Mouse (Mus musculus): Measurements from ENCODE around the gene Zfp462. TPM values are rescaled to one million over a fixed set of nuclear protein-coding genes. Genes with fewer than 3 reads are reported as not detected.

The Zfp462 gene
- polyA plus RNA-seq, 1 experiment from 2014 or later, result 2.0 TPM

DNA sequence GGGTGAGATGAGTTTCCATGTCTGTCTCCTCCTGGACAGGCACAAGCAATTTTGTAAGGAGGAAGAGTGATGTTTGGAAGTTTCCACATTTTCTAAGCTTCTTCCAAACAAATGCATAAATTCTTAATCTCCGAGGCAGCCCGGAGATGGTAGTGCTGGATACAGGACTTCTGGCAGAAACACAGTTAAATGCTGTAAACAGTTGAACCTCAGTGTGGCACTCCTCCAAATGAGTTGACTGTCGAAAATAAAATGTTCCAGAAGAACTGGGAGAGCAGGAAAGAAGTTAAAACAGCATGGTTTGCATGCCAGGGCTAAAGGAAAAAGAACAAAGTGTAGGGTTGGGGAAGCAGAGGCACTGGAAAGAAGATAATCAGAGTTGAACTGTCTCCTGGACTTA is 9.6 kb downstream of the Zfp462 start:
- Histone ChIP-seq H3K36me3 (no peaks in the 10 kb centered on the region), H3K4me3 (no peak overlapping the region), H3K27ac (no peak overlapping the region; the same call in 1 of the 2 replicates), H3K27me3 (no peaks in the 10 kb centered on the region), H3K9ac (no peak overlapping the region), H3K4me1 (replicated peaks) (peaks cover 15% of the 10 kb centered on the region), H3K4me2 (no peak overlapping the region), H3K9me3 (replicated peaks) (no peaks in the 10 kb centered on the region)
- ATAC-seq (replicated peaks; ENCODE audit: insufficient number of reproducible peaks, insufficient read depth, low FRiP score, low read depth), result no peak
- WGBS, result 49% methylated on average over 3 of the region's 3 CpGs

DNA sequence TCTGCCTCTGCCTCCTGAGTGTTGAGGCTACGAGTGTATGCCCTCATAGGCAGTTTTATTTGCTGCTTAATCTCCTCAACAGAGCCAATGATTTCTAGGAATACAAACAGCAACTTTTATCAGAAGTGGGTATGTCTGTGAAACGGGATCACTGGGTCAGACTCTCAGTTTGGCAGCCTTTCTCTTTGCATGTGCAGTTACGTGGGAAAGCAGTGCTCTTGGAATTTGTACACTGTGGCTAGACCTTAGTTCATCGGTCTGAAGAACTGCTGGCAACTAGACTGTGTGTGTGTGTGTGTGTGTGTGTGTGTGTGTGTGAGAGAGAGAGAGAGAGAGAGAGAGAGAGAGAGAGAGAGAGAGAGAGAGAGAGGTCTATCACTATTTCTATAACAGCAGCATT is 15.9 kb downstream of the Zfp462 start:
- H3K4me3 ChIP-seq, result no peak overlapping the region
- ATAC-seq (replicated peaks; ENCODE audit: insufficient number of reproducible peaks, insufficient read depth, low FRiP score, low read depth), result no peak
- no peak overlapping the region for H3K9ac ChIP-seq
- H3K4me2 ChIP-seq, result no peak overlapping the region
- WGBS, result 53% methylated on average over 4 of the region's 4 CpGs
- peaks cover 13% of the 10 kb centered on the region for H3K4me1 ChIP-seq (replicated peaks)
- H3K9me3 ChIP-seq (replicated peaks), result no peaks in the 10 kb centered on the region
- H3K36me3 ChIP-seq, result no peaks in the 10 kb centered on the region
- no peak overlapping the region for H3K27ac ChIP-seq
- no peaks in the 10 kb centered on the region for H3K27me3 ChIP-seq

DNA sequence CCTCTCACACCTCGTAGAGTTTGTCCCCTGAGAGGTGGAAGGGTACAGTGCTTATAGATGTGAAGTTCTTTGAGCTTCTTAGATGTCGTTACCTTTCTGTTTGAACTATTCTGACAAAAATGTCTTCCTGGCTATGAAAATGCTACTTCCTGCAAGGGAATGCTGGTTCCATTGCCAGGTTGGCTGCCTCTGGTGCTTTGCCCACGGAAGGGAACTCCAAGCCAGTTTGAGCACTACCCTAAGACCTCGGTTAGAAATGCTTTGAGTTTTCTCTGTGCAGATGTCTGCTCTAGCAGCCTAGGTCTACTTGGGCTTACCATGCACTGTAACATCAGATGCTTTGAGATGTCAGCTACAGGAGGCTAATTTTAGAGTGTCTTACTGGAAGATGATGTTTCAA is 17.3 kb downstream of the Zfp462 start:
- Histone ChIP-seq H3K4me2 (no peak overlapping the region), H3K36me3 (no peaks in the 10 kb centered on the region), H3K9ac (no peak overlapping the region), H3K27ac (no peak overlapping the region), H3K27me3 (no peaks in the 10 kb centered on the region), H3K4me3 (no peak overlapping the region), H3K4me1 (replicated peaks) (peaks cover 26% of the 10 kb centered on the region), H3K9me3 (replicated peaks) (no peaks in the 10 kb centered on the region)
- ATAC-seq (replicated peaks; ENCODE audit: insufficient number of reproducible peaks, insufficient read depth, low FRiP score, low read depth), result no peak
- 79% methylated on average over 4 of the region's 4 CpGs for WGBS

DNA sequence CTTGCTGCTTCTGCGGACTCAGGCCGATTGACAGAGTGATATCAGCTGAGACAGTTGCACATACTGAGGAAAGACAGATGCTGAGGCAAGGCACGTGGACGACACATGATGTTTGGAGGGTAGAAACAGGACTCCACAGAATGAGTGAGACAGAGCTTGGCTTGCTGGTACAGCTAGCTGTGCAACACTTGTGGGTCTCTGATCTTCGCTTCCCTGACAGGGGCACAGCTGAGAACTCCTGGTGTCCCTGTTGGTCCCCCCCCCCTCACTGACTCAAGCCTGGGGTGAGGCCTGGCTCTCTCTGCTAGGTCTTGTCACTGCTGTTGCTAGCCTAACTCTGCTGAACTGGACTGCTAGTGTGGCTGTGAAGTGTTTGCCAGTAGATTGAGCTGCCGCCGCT is 18.7 kb downstream of the Zfp462 start:
- no peak overlapping the region for H3K4me3 ChIP-seq
- peaks cover 36% of the 10 kb centered on the region for H3K4me1 ChIP-seq (replicated peaks)
- ATAC-seq (replicated peaks; ENCODE audit: insufficient number of reproducible peaks, insufficient read depth, low FRiP score, low read depth), result no peak
- no peak overlapping the region for H3K4me2 ChIP-seq
- no peak overlapping the region for H3K9ac ChIP-seq
- no peak overlapping the region for H3K27ac ChIP-seq
- no peaks in the 10 kb centered on the region for H3K36me3 ChIP-seq
- H3K9me3 ChIP-seq (replicated peaks), result no peaks in the 10 kb centered on the region
- no peaks in the 10 kb centered on the region for H3K27me3 ChIP-seq
- 75% methylated on average over 7 of the region's 7 CpGs for WGBS

DNA sequence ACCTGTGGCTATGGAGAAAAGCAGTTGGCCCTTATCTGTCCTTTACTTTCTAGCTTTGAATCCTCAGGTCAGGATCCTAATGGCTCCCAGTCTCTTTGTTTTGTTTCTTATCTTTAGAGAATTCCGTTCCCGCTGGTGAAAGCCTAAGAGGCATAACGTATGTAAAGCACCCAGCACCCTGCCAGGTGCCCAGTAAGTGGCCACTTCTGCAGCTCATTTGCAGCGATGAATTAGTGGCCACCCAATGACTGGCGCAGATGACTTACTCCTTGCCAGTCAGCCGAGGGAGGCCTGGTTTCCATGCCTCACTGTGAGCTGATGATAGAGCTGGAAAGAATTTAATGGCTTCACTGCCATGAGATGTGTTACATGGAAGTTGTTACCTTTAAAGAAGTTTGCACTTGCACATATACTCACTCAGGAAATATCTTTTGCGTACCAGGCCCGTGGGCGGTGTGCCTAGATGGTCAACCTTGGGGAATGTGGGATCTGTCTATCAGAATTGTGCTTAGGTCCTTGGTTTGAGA is 20.4 kb downstream of the Zfp462 start:
- H3K4me2 ChIP-seq, result no peak overlapping the region
- no peak overlapping the region for H3K9ac ChIP-seq
- H3K4me1 ChIP-seq (replicated peaks), result peaks cover 36% of the 10 kb centered on the region
- 49% methylated on average over 9 of the region's 9 CpGs for WGBS
- no peaks in the 10 kb centered on the region for H3K36me3 ChIP-seq
- no peak for ATAC-seq (replicated peaks; ENCODE audit: insufficient number of reproducible peaks, insufficient read depth, low FRiP score, low read depth)
- no peak overlapping the region for H3K4me3 ChIP-seq
- peak overlapping the region; percentile 61; the same call in 1 of the 2 replicates for H3K27ac ChIP-seq
- no peaks in the 10 kb centered on the region for H3K9me3 ChIP-seq (replicated peaks)
- H3K27me3 ChIP-seq, result no peaks in the 10 kb centered on the region

DNA sequence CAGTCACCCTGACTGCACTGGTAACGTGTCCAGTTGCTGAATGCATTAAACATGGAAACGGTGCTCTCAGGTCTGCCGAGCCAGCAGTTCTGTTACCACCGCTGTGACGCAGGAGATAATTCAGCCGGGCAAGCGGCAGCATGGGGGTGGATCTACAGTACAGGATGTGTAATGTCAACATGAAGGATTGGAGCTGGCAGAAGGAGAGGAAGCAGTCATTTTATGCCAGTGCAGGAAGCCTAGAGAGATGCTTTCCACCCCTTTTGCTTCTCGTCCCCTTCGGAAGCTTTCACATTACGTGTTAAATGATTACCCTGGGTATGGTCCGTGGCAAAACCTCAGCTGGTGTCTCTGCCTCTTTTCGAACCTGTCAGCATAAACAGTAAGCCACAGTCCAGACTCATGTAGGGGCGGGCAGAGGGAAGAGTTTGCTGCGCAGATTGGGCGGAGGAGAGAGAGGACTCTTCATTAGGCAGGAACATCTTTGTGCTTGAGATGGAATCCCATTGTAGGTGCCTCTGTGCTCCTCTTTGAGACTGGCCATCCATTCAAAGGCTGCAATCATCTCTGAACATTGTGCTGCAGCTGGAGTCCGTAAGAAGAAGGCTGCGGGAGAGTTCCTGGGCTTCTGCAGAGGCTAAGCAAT is 21.4 kb downstream of the Zfp462 start:
- Histone ChIP-seq H3K9ac (0 out of 2 replicates have a peak overlapping the region, but pooled peaks have one; percentile 1), H3K4me1 (replicated peaks) (peaks cover 36% of the 10 kb centered on the region), H3K9me3 (replicated peaks) (no peaks in the 10 kb centered on the region), H3K27me3 (no peaks in the 10 kb centered on the region), H3K36me3 (no peaks in the 10 kb centered on the region), H3K4me2 (peak overlapping the region; percentile 55), H3K27ac (peak overlapping the region; percentile 61), H3K4me3 (peak overlapping the region; percentile 21)
- WGBS, result 16% methylated on average over 17 of the region's 17 CpGs
- peak; percentile 80 for ATAC-seq (replicated peaks; ENCODE audit: insufficient number of reproducible peaks, insufficient read depth, low FRiP score, low read depth)

DNA sequence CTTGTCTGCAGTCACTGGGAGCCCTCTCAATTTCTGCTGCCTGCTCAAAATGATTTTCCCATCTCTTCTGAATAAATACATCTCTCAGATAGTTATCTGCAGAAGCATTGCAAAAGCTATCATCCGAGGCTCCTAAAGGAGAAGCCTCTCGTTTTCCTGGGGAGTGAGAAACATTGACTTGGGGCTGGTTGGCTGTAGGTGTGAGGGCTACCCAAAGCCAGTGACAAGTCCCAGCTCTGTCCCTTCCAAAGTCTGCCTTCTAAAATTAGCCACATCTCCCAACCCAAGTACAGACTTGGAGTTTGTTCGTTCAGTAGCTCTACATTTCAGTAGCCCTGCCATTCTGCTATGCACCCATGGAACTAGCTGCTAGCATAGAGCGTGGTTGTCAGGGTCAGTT is 22.3 kb downstream of the Zfp462 start:
- H3K4me2 ChIP-seq, result 0 out of 2 replicates have a peak overlapping the region, but pooled peaks have one; percentile 6
- 0 out of 2 replicates have a peak overlapping the region, but pooled peaks have one; percentile 18 for H3K27ac ChIP-seq
- H3K9me3 ChIP-seq (replicated peaks), result no peaks in the 10 kb centered on the region
- no peaks in the 10 kb centered on the region for H3K36me3 ChIP-seq
- no peak overlapping the region for H3K4me3 ChIP-seq
- WGBS, result 50% methylated on average over 4 of the region's 4 CpGs
- H3K27me3 ChIP-seq, result no peaks in the 10 kb centered on the region
- no peak overlapping the region for H3K9ac ChIP-seq
- ATAC-seq (replicated peaks; ENCODE audit: insufficient number of reproducible peaks, insufficient read depth, low FRiP score, low read depth), result no peak
- peaks cover 45% of the 10 kb centered on the region for H3K4me1 ChIP-seq (replicated peaks)

DNA sequence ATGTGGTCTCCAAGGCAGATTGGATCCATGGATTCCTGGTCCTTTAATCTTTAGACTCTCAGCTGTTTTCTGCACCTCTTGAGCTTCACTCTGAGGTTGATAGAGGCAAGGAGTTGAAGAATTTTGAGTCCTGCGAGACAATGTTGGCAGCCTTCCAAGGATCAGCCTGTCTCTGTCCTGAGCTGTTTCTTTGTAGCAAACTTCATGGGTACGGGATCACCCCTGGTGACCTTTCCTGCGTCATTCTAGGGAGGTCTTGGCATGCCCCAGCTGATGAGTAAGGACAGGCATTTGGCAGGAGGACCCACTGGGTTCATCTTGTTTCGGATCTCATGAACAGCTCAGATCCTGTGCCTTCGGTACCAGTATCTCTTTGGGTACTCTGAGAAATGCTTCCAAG is 22.9 kb downstream of the Zfp462 start:
- Histone ChIP-seq H3K9me3 (replicated peaks) (no peaks in the 10 kb centered on the region), H3K9ac (no peak overlapping the region), H3K4me1 (replicated peaks) (peaks cover 50% of the 10 kb centered on the region), H3K4me2 (0 out of 2 replicates have a peak overlapping the region, but pooled peaks have one; percentile 6), H3K4me3 (no peak overlapping the region), H3K27ac (no peak overlapping the region), H3K36me3 (no peaks in the 10 kb centered on the region), H3K27me3 (no peaks in the 10 kb centered on the region)
- WGBS, result 39% methylated on average over 5 of the region's 5 CpGs
- no peak for ATAC-seq (replicated peaks; ENCODE audit: insufficient number of reproducible peaks, insufficient read depth, low FRiP score, low read depth)

DNA sequence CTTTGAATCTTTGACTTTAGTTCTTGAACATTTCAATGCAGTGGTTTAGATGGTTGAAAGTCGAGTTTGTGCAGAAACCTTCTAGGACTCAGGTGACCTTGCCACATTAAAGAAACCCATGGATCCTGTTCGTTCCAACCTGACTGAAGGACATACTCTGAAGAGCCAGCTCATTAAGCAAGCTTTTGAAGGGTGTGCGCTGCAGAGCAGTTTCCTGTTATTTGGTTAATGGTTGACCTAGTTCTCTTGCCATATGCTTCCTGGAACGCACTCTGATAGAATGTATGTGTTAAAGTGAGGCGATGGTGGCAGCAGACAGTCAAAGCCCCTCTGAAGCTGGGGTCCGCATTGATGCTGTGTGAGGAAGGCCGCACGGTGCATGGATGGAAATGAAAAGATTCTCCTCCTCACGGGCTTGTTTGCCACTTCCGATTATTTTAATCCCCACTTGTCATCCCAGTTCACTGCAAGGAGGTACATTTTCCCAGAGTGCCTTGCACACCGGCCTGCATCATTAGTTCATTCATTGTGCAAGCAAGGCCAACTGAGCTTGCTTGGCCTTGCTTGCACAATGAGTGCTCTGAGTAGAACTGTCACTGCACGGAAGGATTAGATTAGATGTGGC is 24.9 kb downstream of the Zfp462 start:
- Histone ChIP-seq H3K4me3 (no peak overlapping the region), H3K9me3 (replicated peaks) (no peaks in the 10 kb centered on the region), H3K4me1 (replicated peaks) (peaks cover 56% of the 10 kb centered on the region), H3K27ac (no peak overlapping the region), H3K4me2 (no peak overlapping the region), H3K9ac (no peak overlapping the region), H3K36me3 (no peaks in the 10 kb centered on the region), H3K27me3 (no peaks in the 10 kb centered on the region)
- WGBS, result 86% methylated on average over 12 of the region's 12 CpGs
- no peak for ATAC-seq (replicated peaks; ENCODE audit: insufficient number of reproducible peaks, insufficient read depth, low FRiP score, low read depth)

DNA sequence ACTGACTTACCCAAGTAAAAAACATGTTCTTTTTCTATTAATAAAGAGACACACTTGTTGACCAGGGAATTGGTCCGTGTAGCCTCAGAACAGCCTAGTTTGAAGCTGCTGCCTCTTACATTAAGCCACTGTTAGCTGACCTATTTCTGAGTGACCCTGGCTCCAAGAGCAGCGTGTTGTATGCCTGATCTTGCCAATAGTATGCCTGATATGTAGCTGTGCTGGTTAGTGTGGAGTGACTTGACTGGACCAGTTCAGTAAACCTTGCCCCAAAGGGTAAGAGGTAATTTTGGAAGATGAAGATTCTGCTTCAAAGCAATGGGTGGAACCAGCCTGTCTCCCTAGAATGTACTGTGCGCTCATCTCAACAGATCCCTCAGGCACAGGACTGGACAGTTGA is 26.5 kb downstream of the Zfp462 start:
- ATAC-seq (replicated peaks; ENCODE audit: insufficient number of reproducible peaks, insufficient read depth, low FRiP score, low read depth), result no peak
- Histone ChIP-seq H3K4me1 (replicated peaks) (peaks cover 40% of the 10 kb centered on the region), H3K9me3 (replicated peaks) (no peaks in the 10 kb centered on the region), H3K4me3 (no peak overlapping the region), H3K27me3 (no peaks in the 10 kb centered on the region), H3K9ac (no peak overlapping the region), H3K36me3 (no peaks in the 10 kb centered on the region), H3K27ac (no peak overlapping the region; the same call in 1 of the 2 replicates), H3K4me2 (no peak overlapping the region)
- 82% methylated on average over 3 of the region's 3 CpGs for WGBS

DNA sequence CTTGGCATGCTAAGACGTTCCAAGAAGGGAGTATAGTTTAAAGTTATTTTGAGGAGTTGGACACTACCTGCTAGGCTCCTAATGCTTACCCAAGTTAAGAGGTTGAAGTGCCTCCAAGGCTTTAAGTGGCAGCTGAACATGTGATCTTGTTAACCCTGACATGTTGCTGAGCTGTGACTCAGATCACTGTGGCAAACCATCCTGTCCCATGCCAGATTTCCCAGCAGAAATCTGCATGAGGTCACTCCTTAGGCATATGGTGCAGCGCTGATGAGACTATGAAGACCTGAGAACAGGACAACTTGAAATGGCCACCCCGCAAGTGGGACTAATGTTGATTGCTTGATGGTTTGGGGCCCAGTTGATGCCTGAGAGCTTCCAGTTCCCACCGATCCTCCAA is 27.2 kb downstream of the Zfp462 start:
- Histone ChIP-seq H3K36me3 (no peaks in the 10 kb centered on the region), H3K4me2 (no peak overlapping the region), H3K27ac (0 out of 2 replicates have a peak overlapping the region, but pooled peaks have one; percentile 24), H3K9me3 (replicated peaks) (no peaks in the 10 kb centered on the region), H3K9ac (no peak overlapping the region), H3K4me1 (replicated peaks) (peaks cover 33% of the 10 kb centered on the region), H3K4me3 (no peak overlapping the region), H3K27me3 (no peaks in the 10 kb centered on the region)
- 0 out of 2 replicates have a peak, but pooled peaks have one; percentile 22 for ATAC-seq (replicated peaks; ENCODE audit: insufficient number of reproducible peaks, insufficient read depth, low FRiP score, low read depth)
- WGBS, result 64% methylated on average over 4 of the region's 4 CpGs

Data from heart, embryonic 15.5 days (tissue).